Mouse (Mus musculus): ENCODE measurements at regions not wholly inside any gene's neighbourhood (a gene's known extent, or its start where the extent isn't known, plus 50 kb on each side); places are given as distances from the start of the nearest gene placed in this dataset.
A peak's percentile ranks its signal among the peaks of the same experiment; 100 is the strongest.

- DNase-seq (ENCODE audit: low spot score in 2 of 2) = peak in 1 of 2 experiments; percentile 37
Measured at GRCm38 (mm10) chr13:44504455-44504854, 224.8 kb upstream of the Jarid2 start.

- peak; percentile 59 to 68 for DNase-seq (ENCODE audit: low spot score in 2 of 2)
Measured at GRCm38 (mm10) chr13:44506975-44507374, 222.3 kb upstream of the Jarid2 start.

GRCm38 (mm10) chr13:44509526-44510159 lies 219.6 kb upstream of the Jarid2 start:
- peak; percentile 17 to 44 for DNase-seq (ENCODE audit: low spot score in 2 of 2)

- no peak for DNase-seq (ENCODE audit: low spot score in 2 of 2)
Measured at GRCm38 (mm10) chr13:44513378-44514285, 215.6 kb upstream of the Jarid2 start.

- DNase-seq (ENCODE audit: low spot score in 2 of 2) = no peak
Measured at GRCm38 (mm10) chr13:44514636-44515158, 214.6 kb upstream of the Jarid2 start.

GRCm38 (mm10) chr13:44516863-44517262 lies 212.4 kb upstream of the Jarid2 start:
- DNase-seq (ENCODE audit: low spot score in 2 of 2) = no peak

- DNase-seq (ENCODE audit: low spot score in 2 of 2) = no peak
Measured at GRCm38 (mm10) chr13:44517312-44517711, 212.0 kb upstream of the Jarid2 start.

- peak in 1 of 2 experiments; percentile 44 for DNase-seq (ENCODE audit: low spot score in 2 of 2)
Measured at GRCm38 (mm10) chr13:44518215-44518614, 211.1 kb upstream of the Jarid2 start.

- no peak for DNase-seq (ENCODE audit: low spot score in 2 of 2)
Measured at GRCm38 (mm10) chr13:44523516-44523915, 205.8 kb upstream of the Jarid2 start.

GRCm38 (mm10) chr13:44530867-44531564 lies 198.3 kb upstream of the Jarid2 start:
- DNase-seq (ENCODE audit: low spot score in 2 of 2) = no peak

GRCm38 (mm10) chr13:44532631-44533180 lies 196.6 kb upstream of the Jarid2 start:
- no peak for DNase-seq (ENCODE audit: low spot score in 2 of 2)

GRCm38 (mm10) chr13:44534575-44535080 lies 194.6 kb upstream of the Jarid2 start:
- DNase-seq (ENCODE audit: low spot score in 2 of 2) = no peak

- peak; percentile 59 to 71 for DNase-seq (ENCODE audit: low spot score in 2 of 2)
Measured at GRCm38 (mm10) chr13:44535441-44535840, 193.8 kb upstream of the Jarid2 start.

- DNase-seq (ENCODE audit: low spot score in 2 of 2) = peak in 1 of 2 experiments; percentile 33
Measured at GRCm38 (mm10) chr13:44538238-44538637, 191.0 kb upstream of the Jarid2 start.

GRCm38 (mm10) chr13:44540401-44540800 lies 188.9 kb upstream of the Jarid2 start:
- DNase-seq (ENCODE audit: low spot score in 2 of 2) = peak in 1 of 2 experiments; percentile 38

GRCm38 (mm10) chr13:44541243-44541653 lies 188.0 kb upstream of the Jarid2 start:
- DNase-seq (ENCODE audit: low spot score in 2 of 2) = peak; percentile 18 to 20

GRCm38 (mm10) chr13:44544786-44545185 lies 184.5 kb upstream of the Jarid2 start:
- DNase-seq (ENCODE audit: low spot score in 2 of 2) = no peak

- DNase-seq (ENCODE audit: low spot score in 2 of 2) = no peak
Measured at GRCm38 (mm10) chr13:44546289-44546688, 183.0 kb upstream of the Jarid2 start.

- DNase-seq (ENCODE audit: low spot score in 2 of 2) = no peak
Measured at GRCm38 (mm10) chr13:44548880-44549279, 180.4 kb upstream of the Jarid2 start.

GRCm38 (mm10) chr13:44553363-44553762 lies 175.9 kb upstream of the Jarid2 start:
- DNase-seq (ENCODE audit: low spot score in 2 of 2) = no peak

GRCm38 (mm10) chr13:44554686-44555463 lies 174.4 kb upstream of the Jarid2 start:
- no peak for DNase-seq (ENCODE audit: low spot score in 2 of 2)
